Mouse (Mus musculus) lung, adult 2 months (tissue): ENCODE results near the gene Nphp1.

Experiments
- CTCF ChIP-seq: fragments of 200-500 bp; IDR thresholded peaks from 2 replicates; pipeline ENCODE4 v1.5.1; 2011; ENCODE audit warnings: mild to moderate bottlenecking, low read length, control low read depth; ENCODE audit not compliant: insufficient read depth
- POLR2A ChIP-seq: fragments of 200-500 bp; IDR thresholded peaks from 2 replicates; pipeline ENCODE4 v1.6.1; 2011; ENCODE audit warnings: low read depth, mild to moderate bottlenecking, control low read depth, low read length, borderline replicate concordance; ENCODE audit errors: extremely low read depth

GRCm38 (mm10) chr2:127736631-127737209 is 52.0 kb downstream of the Nphp1 start:
- no peak for TF ChIP-seq POLR2A
- no peak for TF ChIP-seq CTCF
